Mouse (Mus musculus): ENCODE measurements around the gene Ftl1.

GRCm38 (mm10) chr7:45508561-45508960 is 48.9 kb upstream of the Ftl1 start:
- TF ChIP-seq TAL1 (IDR thresholded peaks at IDR 0.05; ENCODE audit: low read length) (peak; percentile 50; the same call in 2 of the 3 replicates), GATA1 (IDR thresholded peaks at IDR 0.05; ENCODE audit: low read length) (peak; percentile 83)
